Mouse (Mus musculus) thymus, adult 2 months (tissue): Measurements from ENCODE around the gene Stk19. TPM values are rescaled to one million over a fixed set of nuclear protein-coding genes. Genes with fewer than 3 reads are reported as not detected.
A peak's percentile ranks its signal among the peaks of the same experiment; 100 is the strongest.
"Not testable (repeated sequence)": the region's sequence is repeated elsewhere in the genome, so short reads cannot be mapped to it uniquely, and the experiment has no call there.

Source experiments
- DNase-seq: peaks from one replicate; pipeline ENCODE4 v3.0.0; 2021
- H3K27ac ChIP-seq: fragments of 200-500 bp; 2 replicates; pipeline ENCODE4 v1.5.1; 2012; ENCODE audit warnings: low read length, control low read depth; ENCODE audit not compliant: control insufficient read depth, insufficient read depth
- H3K27me3 ChIP-seq: fragments of 200-500 bp; 2 replicates; pipeline ENCODE4 v1.6.1; 2012; ENCODE audit warnings: mild to moderate bottlenecking, low read length, moderate library complexity, mixed read lengths; ENCODE audit not compliant: control insufficient read depth, insufficient read depth
- H3K36me3 ChIP-seq: fragments of 200-500 bp; 2 replicates; pipeline ENCODE4 v1.6.1; 2012; ENCODE audit warnings: mild to moderate bottlenecking, low read length, moderate library complexity; ENCODE audit not compliant: control insufficient read depth, insufficient read depth
- H3K4me1 ChIP-seq: fragments of 200-500 bp; replicated peaks from 2 replicates; pipeline ENCODE4 v1.6.1; 2012; ENCODE audit warnings: low read length; ENCODE audit not compliant: control insufficient read depth, insufficient read depth
- H3K4me3 ChIP-seq: fragments of 200-500 bp; 2 replicates; pipeline ENCODE4 v1.5.1; 2012; ENCODE audit warnings: mild to moderate bottlenecking, low read length, control low read depth, moderate library complexity; ENCODE audit not compliant: control insufficient read depth, insufficient read depth
- CTCF ChIP-seq: fragments of 200-500 bp; IDR thresholded peaks from 2 replicates; pipeline ENCODE4 v1.5.1; 2012; ENCODE audit warnings: mild to moderate bottlenecking, control low read depth, low read length, moderate library complexity, borderline replicate concordance; ENCODE audit not compliant: control insufficient read depth, poor library complexity, insufficient read depth; ENCODE audit errors: extremely low read depth
- POLR2A ChIP-seq: fragments of 200-500 bp; IDR thresholded peaks from 2 replicates; pipeline ENCODE4 v1.6.1; 2012; ENCODE audit warnings: mild to moderate bottlenecking, low read length, control low read depth, moderate library complexity; ENCODE audit not compliant: control insufficient read depth, poor library complexity, insufficient read depth; ENCODE audit errors: extremely low read depth
- WGBS: fragments of 180-500 bp; shearing (Covaris S2); methylation state at CpG from one replicate; pipeline ENCODE4 v1.1.7; 2018; 5-methylcytosine and 5-hydroxymethylcytosine counted together
- polyA plus RNA-seq: library from polyadenylated mRNA; depleted of rRNA; stranded (reverse); fragments of >200 nt; gene quantifications from 2 replicates; pipeline ENCODE4 v1.2.3, GENCODE M21; 2012

Gene Stk19
- polyA plus RNA-seq, 1 experiment, result 80.8 TPM

DNA sequence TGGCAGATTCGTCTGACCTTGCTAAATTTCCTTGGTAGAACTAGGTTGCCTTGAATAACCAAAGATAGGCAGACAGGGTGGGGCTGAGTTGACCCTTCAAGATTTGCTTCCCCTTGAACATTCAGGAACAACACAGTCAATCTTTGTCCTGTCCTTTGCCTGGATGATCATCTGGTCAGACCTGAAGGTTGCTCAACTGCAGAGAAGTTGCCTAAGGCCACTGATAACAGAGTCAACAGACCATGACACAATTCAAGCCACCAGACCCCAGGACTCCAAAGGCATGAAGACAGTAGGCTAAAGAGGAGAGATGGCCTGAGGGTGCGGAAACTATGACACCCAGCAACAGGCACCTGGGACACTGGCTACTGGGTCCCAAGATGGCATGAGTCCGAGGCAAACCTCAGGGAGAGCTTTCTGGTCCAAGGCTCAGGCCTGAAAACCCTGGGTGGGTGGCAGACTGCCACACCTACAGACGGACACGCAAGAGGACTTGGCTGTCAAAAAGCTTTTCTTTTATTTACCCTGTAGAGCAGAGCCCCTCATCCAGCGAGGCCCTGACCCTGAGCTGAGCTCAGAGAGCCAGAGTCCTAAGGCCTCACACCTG lies 28.0 kb downstream of the Stk19 start:
- no peak for DNase-seq
- H3K36me3 ChIP-seq, result no peaks in the 10 kb centered on the region
- no peaks in the 10 kb centered on the region for H3K27me3 ChIP-seq
- no peak overlapping the region for H3K4me3 ChIP-seq
- H3K27ac ChIP-seq, result no peak overlapping the region
- TF ChIP-seq CTCF (no peak), POLR2A (no peak)
- 92% methylated on average over 6 of the region's 6 CpGs for WGBS
- no peaks in the 10 kb centered on the region for H3K4me1 ChIP-seq

DNA sequence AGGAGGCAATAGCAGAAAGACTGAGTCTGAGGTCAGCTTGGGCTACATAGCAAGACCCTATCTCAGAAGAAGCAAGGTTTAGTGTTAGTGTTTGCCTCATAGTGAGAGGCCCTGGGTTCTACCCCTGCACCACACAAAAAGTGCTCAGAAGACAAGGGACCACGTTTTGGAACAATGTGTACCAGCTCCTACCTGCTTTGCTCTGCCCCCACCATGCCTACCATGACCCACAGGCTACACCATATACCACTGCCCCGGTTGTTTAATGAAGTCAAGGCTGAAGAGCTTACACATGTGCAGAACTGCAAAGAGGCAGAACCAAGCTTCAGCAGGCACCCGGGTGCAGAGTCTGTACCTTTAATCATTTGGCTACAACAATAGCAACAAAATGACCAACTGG lies 29.6 kb downstream of the Stk19 start:
- no peaks in the 10 kb centered on the region for H3K27me3 ChIP-seq
- no peaks in the 10 kb centered on the region for H3K36me3 ChIP-seq
- no peak for DNase-seq
- H3K4me3 ChIP-seq, result no peak overlapping the region
- no peak overlapping the region for H3K27ac ChIP-seq
- WGBS, result 67% methylated on average over 3 of the region's 3 CpGs
- no peak for TF ChIP-seq POLR2A
- TF ChIP-seq CTCF, result no peak
- no peaks in the 10 kb centered on the region for H3K4me1 ChIP-seq

DNA sequence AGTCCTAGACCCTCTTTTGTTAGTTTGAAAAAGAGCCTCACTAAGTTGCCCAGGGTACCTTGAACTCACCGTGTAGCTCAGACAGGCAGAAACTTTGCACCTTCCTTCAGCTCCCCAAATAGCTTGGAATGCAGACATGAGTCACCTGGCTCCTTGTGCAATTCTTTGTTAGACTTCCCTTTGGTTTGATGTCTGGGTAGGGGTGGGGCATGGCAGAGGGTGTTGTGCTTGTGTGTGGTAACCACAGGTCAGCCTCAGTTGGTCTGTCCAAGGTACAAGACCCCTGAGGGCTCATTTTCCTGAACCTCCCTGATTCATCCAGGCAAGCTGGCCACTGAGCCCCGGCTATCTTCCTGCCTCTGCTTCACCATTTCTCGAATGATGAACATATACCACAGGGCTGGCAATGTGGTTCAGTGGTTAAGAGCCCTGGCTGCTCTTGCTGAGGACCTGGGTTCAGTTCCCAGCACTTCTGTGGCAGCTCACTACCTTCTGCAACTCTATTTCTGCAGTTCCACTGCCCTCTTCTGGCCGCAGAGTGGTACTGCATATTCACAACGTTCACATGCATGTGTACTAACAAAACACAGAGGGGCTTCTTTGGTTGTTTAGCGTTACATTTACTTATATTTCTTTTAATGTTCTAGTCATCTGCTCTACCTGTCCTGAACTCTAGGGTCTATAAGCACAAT lies 31.7 kb downstream of the Stk19 start:
- 80% methylated on average over 6 of the region's 6 CpGs for WGBS
- H3K27me3 ChIP-seq, result no peaks in the 10 kb centered on the region
- H3K27ac ChIP-seq, result no peak overlapping the region
- no peak for TF ChIP-seq POLR2A
- TF ChIP-seq CTCF, result peak; percentile 32; the same call in 1 of the 2 replicates
- no peak for DNase-seq
- H3K4me1 ChIP-seq, result no peaks in the 10 kb centered on the region
- no peaks in the 10 kb centered on the region for H3K36me3 ChIP-seq
- H3K4me3 ChIP-seq, result no peak overlapping the region

DNA sequence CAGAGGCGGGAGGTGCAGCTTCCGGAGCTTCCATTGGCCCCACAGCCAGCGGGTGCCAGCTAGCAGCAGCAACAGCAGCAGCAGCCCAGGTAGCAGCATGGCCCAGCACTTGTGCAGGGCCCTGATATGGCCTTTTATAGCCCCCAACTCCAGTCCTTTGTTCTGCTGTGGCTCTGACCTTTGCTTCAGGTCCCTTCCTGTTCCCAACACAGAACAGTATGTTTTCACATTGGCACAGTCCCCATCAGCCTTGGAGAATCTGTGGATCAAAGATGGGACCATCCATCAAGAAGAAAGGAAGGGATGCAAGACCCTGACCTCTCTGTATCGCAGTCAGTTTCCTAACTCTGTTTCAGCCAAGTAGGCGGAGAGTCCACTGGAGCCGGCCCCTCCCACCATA lies 32.4 kb downstream of the Stk19 start, which contains the start of gene Cyp21a1:
Cyp21a1 (minus strand) TSS at position 261 of the 400 bp plus-strand sequence.
- not testable (repeated sequence) for H3K4me3 ChIP-seq, H3K36me3 ChIP-seq, H3K4me1 ChIP-seq, DNase-seq, H3K27me3 ChIP-seq, H3K27ac ChIP-seq
- WGBS, result 95% methylated on average over 6 of the region's 6 CpGs

GRCm38 (mm10) chr17:34803367-34803766 lies 33.4 kb downstream of the Stk19 start:
- H3K36me3 ChIP-seq, DNase-seq, H3K27ac ChIP-seq, H3K27me3 ChIP-seq, H3K4me1 ChIP-seq, H3K4me3 ChIP-seq: not testable (repeated sequence)
- 89% methylated on average over 6 of the region's 6 CpGs for WGBS

DNA sequence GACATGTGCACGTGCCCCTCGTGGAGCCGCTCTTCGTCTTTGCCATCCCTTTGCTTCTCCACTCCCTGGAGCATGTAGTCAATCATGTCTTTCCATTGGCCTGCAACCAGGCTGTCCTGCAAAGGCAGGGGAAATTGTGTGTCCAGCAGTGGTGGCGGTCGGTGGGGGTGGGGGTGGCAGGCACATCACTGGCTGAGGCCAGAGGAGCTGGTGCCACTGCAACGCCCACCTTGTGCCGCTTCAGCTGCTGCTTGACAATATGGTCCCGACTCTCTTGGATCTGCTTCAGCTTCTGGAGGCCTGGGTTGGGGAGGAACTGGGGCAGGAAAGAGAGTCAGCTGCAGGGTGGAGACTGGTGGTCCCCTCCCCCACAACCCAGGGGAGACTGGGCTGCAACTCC lies 34.0 kb downstream of the Stk19 start:
- DNase-seq, H3K27me3 ChIP-seq, H3K4me1 ChIP-seq, H3K36me3 ChIP-seq, H3K27ac ChIP-seq, H3K4me3 ChIP-seq: not testable (repeated sequence)
- 93% methylated on average over 9 of the region's 9 CpGs for WGBS

GRCm38 (mm10) chr17:34800781-34801305 lies 35.9 kb downstream of the Stk19 start:
- not testable (repeated sequence) for DNase-seq, H3K27ac ChIP-seq, H3K4me3 ChIP-seq, H3K36me3 ChIP-seq, H3K4me1 ChIP-seq, H3K27me3 ChIP-seq
- 92% methylated on average over 16 of the region's 16 CpGs for WGBS
